In genomic region chr10:61146807-61147156, GRCm38 (mm10) we compare ENCODE assay signal across 8 mouse cellular contexts. TPM values are rescaled to one million over a fixed set of nuclear protein-coding genes. Genes with fewer than 3 reads are reported as not detected.
DNase-seq lines count a peak whose midpoint lies in the region; ATAC-seq lines count a peak whose summit lies in the region.

No protein-coding gene starts in this region.

- H3K36me3 ChIP-seq in kidney, embryonic 16.5 days (ENCODE audit: insufficient read depth, low read length): no peaks in the 10 kb centered on the region
- no peaks in the 10 kb centered on the region for H3K36me3 ChIP-seq in hindbrain, embryonic 16.5 days (ENCODE audit: control insufficient read depth, insufficient read depth, low read length)

- peaks cover 6% of the 10 kb centered on the region; the same call in 1 of the 2 replicates for H3K4me1 ChIP-seq in kidney, embryonic 16.5 days (ENCODE audit: insufficient read depth, low read length)
- peaks cover 5% of the 10 kb centered on the region for H3K4me1 ChIP-seq in hindbrain, embryonic 16.5 days (ENCODE audit: control insufficient read depth, insufficient read depth, low read depth, low read length)

- no peaks in the 10 kb centered on the region for H3K9me3 ChIP-seq in kidney, embryonic 16.5 days (ENCODE audit: low read length)
- H3K9me3 ChIP-seq in hindbrain, embryonic 16.5 days (ENCODE audit: control insufficient read depth, low read length): no peaks in the 10 kb centered on the region

- no peak; the same call in 1 of the 2 replicates for ATAC-seq in kidney, embryonic 16.5 days (ENCODE audit: low FRiP score, low TSS enrichment)
- ATAC-seq in erythroid progenitor cell, adult 5-6 weeks (replicated peaks; ENCODE audit: low FRiP score, poor library complexity, severe bottlenecking): peak; percentile 22
- ATAC-seq in hindbrain, embryonic 16.5 days: peak; percentile 69
- ATAC-seq in megakaryocyte, adult 5-6 weeks (ENCODE audit: poor library complexity, severe bottlenecking): peak; percentile 37
- no peak for ATAC-seq in activated CD4-positive, CD25-positive, alpha-beta regulatory T cell, adult 4 months

- peak overlapping the region; percentile 94 for H3K27ac ChIP-seq in kidney, embryonic 16.5 days (ENCODE audit: low read length)
- H3K27ac ChIP-seq in hindbrain, embryonic 16.5 days (ENCODE audit: low read depth, low read length): peak overlapping the region; percentile 93

- peak overlapping the region; percentile 87 for H3K4me3 ChIP-seq in kidney, embryonic 16.5 days (ENCODE audit: low read length)
- H3K4me3 ChIP-seq in hindbrain, embryonic 16.5 days (ENCODE audit: low read length): peak overlapping the region; percentile 79

- peak overlapping the region; percentile 92 for H3K4me2 ChIP-seq in kidney, embryonic 16.5 days (replicated peaks; ENCODE audit: low read depth, low read length)
- H3K4me2 ChIP-seq in hindbrain, embryonic 16.5 days (ENCODE audit: low read length): peak overlapping the region; percentile 88

- whole genome bisulfite sequencing in kidney, embryonic 16.5 days: 2% methylated on average over 8 of the region's 14 CpGs
- WGBS in hindbrain, embryonic 16.5 days: 3% methylated on average over 14 of the region's 14 CpGs

- no peaks in the 10 kb centered on the region for H3K27me3 ChIP-seq in kidney, embryonic 16.5 days (ENCODE audit: insufficient read depth, low read length)
- H3K27me3 ChIP-seq in hindbrain, embryonic 16.5 days (replicated peaks; ENCODE audit: control insufficient read depth, insufficient read depth, low read length): no peaks in the 10 kb centered on the region

- peak overlapping the region; percentile 92 for H3K9ac ChIP-seq in kidney, embryonic 16.5 days (replicated peaks; ENCODE audit: low read length)
- peak overlapping the region; percentile 86 for H3K9ac ChIP-seq in hindbrain, embryonic 16.5 days (ENCODE audit: low read depth, low read length)

- no peak for DNase-seq in kidney, postnatal 36 days
- DNase-seq in T-cell, adult 2 months (ENCODE audit: low spot score): peak; percentile 27
- peak; percentile 34 to 77 for DNase-seq in spleen, postnatal 4 days (ENCODE audit: low spot score in 2 of 2)

RNA-seq across cellular contexts. Expression of gene Sgpl1, which starts 0.7 kb away (rescaled TPM):
- polyA plus RNA-seq in kidney, embryonic 16.5 days (2015; fragmentation: Nextera tagmentation; extraction: Ambion mirVana): 75.9 and 76.5 TPM in 2 replicates
- 23.9 and 33.9 TPM in 2 replicates for total RNA-seq in erythroid progenitor cell, adult 5-6 weeks (2015; ENCODE audit: low replicate concordance)
- total RNA-seq in erythroid progenitor cell, adult 5-6 weeks (2017; ENCODE audit: low replicate concordance): 11.9 and 24.0 TPM in 2 replicates
- polyA plus RNA-seq in hindbrain, embryonic 16.5 days (2015; fragmentation: Nextera tagmentation; extraction: Ambion mirVana): 41.0 and 50.1 TPM in 2 replicates
- total RNA-seq in megakaryocyte, adult 5-6 weeks (2015): 78.2 and 85.2 TPM in 2 replicates
- 66.9 and 67.6 TPM in 2 replicates for total RNA-seq in megakaryocyte, adult 5-6 weeks (2017)
- 10 to 100 TPM; 23.5 to 24.3 TPM for polyA plus RNA-seq in activated CD4-positive, CD25-positive, alpha-beta regulatory T cell, adult 4 months (2017; shearing (Covaris generic))

RNA-seq across cellular contexts. Expression of gene Tbata, which starts 25.0 kb away (rescaled TPM):
- polyA plus RNA-seq in kidney, embryonic 16.5 days (2015; fragmentation: Nextera tagmentation; extraction: Ambion mirVana): 0.24 TPM in 1 of 2 replicates, not detected in the other
- not detected in 2 replicates for total RNA-seq in erythroid progenitor cell, adult 5-6 weeks (2015; ENCODE audit: low replicate concordance)
- total RNA-seq in erythroid progenitor cell, adult 5-6 weeks (2017; ENCODE audit: low replicate concordance): not detected in 2 replicates
- 0.64 and 1.2 TPM in 2 replicates for polyA plus RNA-seq in hindbrain, embryonic 16.5 days (2015; fragmentation: Nextera tagmentation; extraction: Ambion mirVana)
- not detected in 2 replicates for total RNA-seq in megakaryocyte, adult 5-6 weeks (2015)
- total RNA-seq in megakaryocyte, adult 5-6 weeks (2017): not detected in 2 replicates
- polyA plus RNA-seq in activated CD4-positive, CD25-positive, alpha-beta regulatory T cell, adult 4 months (2017; shearing (Covaris generic)): not detected

RNA-seq across cellular contexts. Expression of gene Pcbd1, which starts 57.7 kb away (rescaled TPM):
- 183 TPM in 2 replicates for polyA plus RNA-seq in kidney, embryonic 16.5 days (2015; fragmentation: Nextera tagmentation; extraction: Ambion mirVana)
- 9.4 TPM in 1 of 2 replicates, not detected in the other for total RNA-seq in erythroid progenitor cell, adult 5-6 weeks (2015; ENCODE audit: low replicate concordance)
- not detected in 2 replicates for total RNA-seq in erythroid progenitor cell, adult 5-6 weeks (2017; ENCODE audit: low replicate concordance)
- 40.7 and 50.4 TPM in 2 replicates for polyA plus RNA-seq in hindbrain, embryonic 16.5 days (2015; fragmentation: Nextera tagmentation; extraction: Ambion mirVana)
- total RNA-seq in megakaryocyte, adult 5-6 weeks (2015): not detected in 2 replicates
- total RNA-seq in megakaryocyte, adult 5-6 weeks (2017): not detected in 2 replicates
- polyA plus RNA-seq in activated CD4-positive, CD25-positive, alpha-beta regulatory T cell, adult 4 months (2017; shearing (Covaris generic)): not detected

Comparison
In these comparisons a context has a peak if more than half of its experiments do, and no peak if none do; other contexts are left out.
1. ATAC-seq: peak in erythroid progenitor cell, adult 5-6 weeks (single experiment), hindbrain, embryonic 16.5 days (single experiment) and megakaryocyte, adult 5-6 weeks (single experiment); none in kidney, embryonic 16.5 days (single experiment) and activated CD4-positive, CD25-positive, alpha-beta regulatory T cell, adult 4 months (single experiment).
2. DNase-seq: peak in T-cell, adult 2 months (single experiment) and spleen, postnatal 4 days (2 of 2); none in kidney, postnatal 36 days (0 of 2).
3. RNA of gene Pcbd1, which starts 57.7 kb away (polyA plus RNA-seq): 183 TPM in kidney, embryonic 16.5 days and 40.7 to 50.4 TPM in hindbrain, embryonic 16.5 days; not detected in activated CD4-positive, CD25-positive, alpha-beta regulatory T cell, adult 4 months; every median in the first group is over 10 times any median in the second.